Mouse (Mus musculus) kidney, postnatal 14 days (tissue): Measurements from ENCODE around the gene Dcaf12l1.
A peak's percentile ranks its signal among the peaks of the same experiment; 100 is the strongest.
"Not testable (repeated sequence)": the region's sequence is repeated elsewhere in the genome, so short reads cannot be mapped to it uniquely, and the experiment has no call there.

ENCODE experiments used
- DNase-seq: peaks from one replicate; pipeline ENCODE4 v3.0.0; 2022; ENCODE audit warnings: mixed read lengths

Gene Dcaf12l1

GRCm38 (mm10) chrX:44789761-44790411 lies at the start of gene Dcaf12l1:
Gene Dcaf12l1 (minus strand): TSS chrX:44790197.
- peak; percentile 54 for DNase-seq

DNA sequence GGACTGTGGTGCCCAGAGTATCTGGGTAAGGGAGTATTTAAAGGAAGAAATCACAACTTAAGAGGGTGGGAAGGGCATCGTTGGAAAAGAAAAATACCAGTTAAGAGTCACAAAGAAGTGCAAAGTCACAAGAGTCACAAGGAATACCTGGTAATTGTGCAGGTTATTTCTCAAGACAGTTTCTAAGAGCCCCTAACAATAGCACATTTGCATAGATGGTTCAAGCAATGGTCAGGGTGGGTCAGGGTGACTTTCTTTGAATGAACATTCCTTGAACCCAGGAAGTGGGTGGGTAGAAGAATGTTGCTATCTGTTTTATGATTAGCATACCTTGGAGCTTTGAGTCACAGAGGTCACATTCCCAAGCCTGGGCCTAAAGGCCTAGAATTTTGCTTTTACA lies 19.4 kb upstream of the Dcaf12l1 start:
- DNase-seq, result not testable (repeated sequence)

DNA sequence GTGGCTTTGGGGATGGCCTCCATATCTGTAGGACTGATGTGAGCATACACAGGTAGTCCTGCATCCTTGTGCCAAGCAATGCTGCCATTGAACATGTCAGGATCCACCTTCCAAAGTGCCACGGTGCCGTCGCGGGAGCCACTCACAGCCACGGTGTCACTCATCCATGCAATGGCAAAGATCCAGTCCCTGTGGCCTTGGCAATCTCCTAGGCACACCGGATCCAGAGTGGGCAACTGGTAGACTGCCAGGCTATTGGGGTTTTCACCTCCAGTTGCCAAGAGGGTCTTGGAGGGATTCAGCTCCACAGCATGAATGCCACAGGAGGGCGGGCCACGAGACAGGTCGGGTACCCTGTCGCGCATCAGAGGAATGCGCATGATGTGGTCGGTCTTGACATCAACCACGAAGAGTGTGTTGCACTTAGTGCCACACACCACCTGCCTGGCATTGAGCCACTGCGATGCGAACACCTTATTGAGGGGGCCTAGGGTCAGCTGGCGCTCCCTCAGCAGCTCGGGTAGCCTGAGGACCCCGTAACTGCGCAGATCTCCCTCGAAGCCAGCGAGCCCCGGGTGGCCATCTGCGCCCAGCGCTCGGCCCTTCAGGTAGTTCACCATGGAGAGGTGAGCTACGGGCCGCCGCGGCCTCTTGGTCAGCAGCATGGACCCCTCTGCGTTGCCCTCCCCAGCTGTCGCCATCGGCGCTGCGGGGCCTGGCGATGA lies 799 bp downstream of the Dcaf12l1 start:
- DNase-seq, result no peak
